Mouse (Mus musculus) brain, embryonic 14.5 days (tissue): Measurements from ENCODE around the gene Zbtb6. TPM values are rescaled to one million over a fixed set of nuclear protein-coding genes. Genes with fewer than 3 reads are reported as not detected.

ENCODE experiments used
- DNase-seq: peaks from one replicate; pipeline ENCODE4 v3.0.0-alpha.2; 2011; ENCODE audit warnings: low read depth
- CTCF ChIP-seq: fragments of 200-500 bp; IDR thresholded peaks from 2 replicates; pipeline ENCODE4 v1.5.1; 2012; ENCODE audit warnings: inconsistent platforms, mild to moderate bottlenecking, moderate library complexity, borderline replicate concordance; ENCODE audit not compliant: insufficient read depth, insufficient read length; ENCODE audit errors: extremely low read depth
- POLR2A ChIP-seq: fragments of 200-500 bp; IDR thresholded peaks from 2 replicates; pipeline ENCODE4 v1.6.1; 2012; ENCODE audit warnings: mild to moderate bottlenecking, inconsistent platforms, borderline replicate concordance; ENCODE audit not compliant: poor library complexity, insufficient read depth, insufficient read length, severe bottlenecking; ENCODE audit errors: extremely low read depth
- polyA plus RNA-seq: library from polyadenylated mRNA; depleted of rRNA; stranded (reverse); fragments of >200 nt; gene quantifications from 2 replicates; pipeline ENCODE4 v1.2.3, GENCODE M21; 2012; rRNA removed

Gene Zbtb6
- polyA plus RNA-seq, result 15.8 and 17.7 TPM in 2 replicates

GRCm38 (mm10) chr2:37442611-37443591, at the start of gene Zbtb6, which contains the start of the genes Zbtb26 and Rabgap1:
TSS of gene Zbtb6 (minus strand) at chr2:37443171.
TSS of gene Zbtb26 (minus strand) at chr2:37443135.
TSS of gene Rabgap1 (plus strand) at chr2:37443279.
- DNase-seq, result peak; percentile 98
- TF ChIP-seq POLR2A, result peak; percentile 66; the same call in 1 of the 2 replicates
- no peak for TF ChIP-seq CTCF

- no peak for TF ChIP-seq POLR2A
- no peak for TF ChIP-seq CTCF
- no peak for DNase-seq
These were observed 46.0 kb upstream of the Zbtb6 start for GRCm38 (mm10) chr2:37488956-37489355.

- TF ChIP-seq POLR2A (no peak), CTCF (no peak)
- no peak for DNase-seq
These were observed 43.4 kb upstream of the Zbtb6 start for GRCm38 (mm10) chr2:37486408-37486807.

- peak; percentile 68 for DNase-seq
- TF ChIP-seq CTCF (no peak), POLR2A (no peak)
These were observed 42.4 kb upstream of the Zbtb6 start for GRCm38 (mm10) chr2:37485370-37485769.

GRCm38 (mm10) chr2:37484165-37484564, 41.2 kb upstream of the Zbtb6 start:
- TF ChIP-seq CTCF, result no peak
- TF ChIP-seq POLR2A, result no peak
- no peak for DNase-seq

GRCm38 (mm10) chr2:37480039-37480438, 37.1 kb upstream of the Zbtb6 start:
- no peak for TF ChIP-seq CTCF
- TF ChIP-seq POLR2A, result no peak
- DNase-seq, result no peak

- TF ChIP-seq CTCF (no peak), POLR2A (no peak)
- DNase-seq, result no peak
These were observed 36.6 kb upstream of the Zbtb6 start for GRCm38 (mm10) chr2:37479559-37479958.

GRCm38 (mm10) chr2:37466266-37466665, 23.3 kb upstream of the Zbtb6 start:
- TF ChIP-seq CTCF, result no peak
- TF ChIP-seq POLR2A, result no peak
- DNase-seq, result no peak

GRCm38 (mm10) chr2:37460707-37461106, 17.7 kb upstream of the Zbtb6 start:
- TF ChIP-seq CTCF (no peak), POLR2A (no peak)
- DNase-seq, result no peak

- no peak for DNase-seq
- TF ChIP-seq POLR2A (no peak), CTCF (no peak)
These were observed 9.4 kb upstream of the Zbtb6 start for GRCm38 (mm10) chr2:37452376-37452760.

GRCm38 (mm10) chr2:37451667-37452375, 8.8 kb upstream of the Zbtb6 start:
- DNase-seq, result peak; percentile 98
- TF ChIP-seq POLR2A (peak; percentile 99), CTCF (no peak)
